8 mouse cellular contexts compared by ENCODE assay signal in the genomic region with DNA sequence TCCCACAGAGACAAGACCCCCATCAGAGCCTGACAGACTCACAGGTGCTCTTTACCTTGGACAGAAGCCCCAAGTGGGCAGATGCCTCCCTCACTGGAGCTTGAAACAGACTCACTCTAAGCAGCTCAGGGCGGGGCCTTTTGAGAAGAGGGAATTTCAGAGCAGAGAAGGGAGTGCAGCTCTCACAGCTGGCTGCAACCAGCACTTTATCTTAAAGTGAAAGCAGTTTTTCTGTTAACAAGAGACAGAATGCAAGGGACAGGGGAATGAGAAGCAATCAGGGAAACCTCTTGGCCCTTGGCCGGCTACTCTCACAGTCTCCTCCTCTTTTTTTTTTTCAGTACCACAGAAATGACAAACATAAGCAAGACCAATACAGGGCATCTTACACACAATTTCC. TPM values are rescaled to one million over a fixed set of nuclear protein-coding genes. Genes with fewer than 3 reads are reported as not detected.
A peak's percentile ranks its signal among the peaks of the same experiment; 100 is the strongest.
DNase-seq lines count a peak whose midpoint lies in the region; ATAC-seq and TF ChIP-seq lines count a peak whose summit lies in the region.

No protein-coding gene starts in this region.

- no peak overlapping the region for H3K4me3 ChIP-seq in heart, embryonic 14.5 days (ENCODE audit: control insufficient read depth in 1 of 2, insufficient read depth in 1 of 2, low read depth in 1 of 2, low read length in 2 of 2)
- H3K4me3 ChIP-seq in lung, adult 2 months (replicated peaks; ENCODE audit: extremely low read depth, low read depth, low read length) = no peak overlapping the region

- DNase-seq in spleen, postnatal 36 days (ENCODE audit: low spot score in 2 of 2) = peak; percentile 40 to 52
- DNase-seq in spleen, adult 12 weeks (ENCODE audit: low spot score) = no peak
- DNase-seq in lung, adult 2 months = peak; percentile 19
- DNase-seq in urinary bladder, postnatal 25 days (ENCODE audit: low spot score) = peak; percentile 17
- no peak for DNase-seq in right cerebral cortex, postnatal 14 days
- no peak for DNase-seq in right cerebral cortex, postnatal 4 days
- no peak for DNase-seq in layer of hippocampus, postnatal 10 days (ENCODE audit: low spot score in 2 of 2)

- no peak overlapping the region; a peak in 1 of 4 replicates for H3K27ac ChIP-seq in heart, embryonic 14.5 days (replicated peaks in 1 of 2; ENCODE audit: control insufficient read depth in 1 of 2, insufficient read depth in 1 of 2, low read depth in 2 of 2, low read length in 2 of 2)

- no peaks in the 10 kb centered on the region for H3K9me3 ChIP-seq in heart, embryonic 14.5 days (ENCODE audit: control insufficient read depth, low read length)

- no peaks in the 10 kb centered on the region for H3K27me3 ChIP-seq in heart, embryonic 14.5 days (ENCODE audit: control insufficient read depth, insufficient read depth, low read length)

- H3K36me3 ChIP-seq in heart, embryonic 14.5 days (ENCODE audit: control insufficient read depth, insufficient read depth, low read length) = no peaks in the 10 kb centered on the region

- ATAC-seq in heart, embryonic 14.5 days (ENCODE audit: insufficient number of reproducible peaks, insufficient read depth, low FRiP score, low read depth) = no peak

- H3K4me2 ChIP-seq in heart, embryonic 14.5 days (ENCODE audit: low read length) = peak overlapping the region; percentile 36

- TF ChIP-seq POLR2A in lung, adult 2 months (IDR thresholded peaks at IDR 0.05; ENCODE audit: borderline replicate concordance, extremely low read depth, low read depth, low read length) = no peak

- H3K4me1 ChIP-seq in heart, embryonic 14.5 days (ENCODE audit: control insufficient read depth in 2 of 2, insufficient read depth in 2 of 2, low read length in 2 of 2) = peaks cover 2 to 6% of the 10 kb centered on the region in 2 experiments; a peak in 2 of 4 replicates
- H3K4me1 ChIP-seq in lung, adult 2 months (ENCODE audit: control insufficient read depth, insufficient read depth, low read length) = no peaks in the 10 kb centered on the region

- TF ChIP-seq CTCF in lung, adult 2 months (IDR thresholded peaks at IDR 0.05; ENCODE audit: insufficient read depth, low read length) = no peak

- no peak overlapping the region for H3K9ac ChIP-seq in heart, embryonic 14.5 days (ENCODE audit: low read length)

- 7% methylated on average over 2 of the region's 2 CpGs for WGBS in heart, embryonic 14.5 days
- WGBS in lung, adult 2 months = 10% methylated on average over 2 of the region's 2 CpGs

RNA-seq across cellular contexts. Expression of a gene that starts 56.2 kb away (rescaled TPM):
- polyA plus RNA-seq in heart, embryonic 14.5 days (2014; fragmentation: Nextera tagmentation; extraction: Ambion mirVana) = 22.3 and 23.8 TPM in 2 replicates
- 4.7 and 5.4 TPM in 2 replicates for polyA plus RNA-seq in lung, adult 2 months (2012; rRNA removed)
- total RNA-seq in layer of hippocampus, postnatal 10 days (2021) = 10 to 100 TPM; 47.3 to 51.6 TPM

Comparison
In these comparisons a context has a peak if more than half of its experiments do, and no peak if none do; other contexts are left out.
1. DNase-seq: peak in spleen, postnatal 36 days (2 of 2), lung, adult 2 months (single experiment) and urinary bladder, postnatal 25 days (single experiment); none in spleen, adult 12 weeks (single experiment), right cerebral cortex, postnatal 14 days (single experiment), right cerebral cortex, postnatal 4 days (single experiment) and layer of hippocampus, postnatal 10 days (0 of 2).